Mouse (Mus musculus) liver, adult 2 months (tissue): ENCODE results near the gene Arl5b.

Experiments used
- CTCF ChIP-seq: fragments of 200-500 bp; IDR thresholded peaks from 2 replicates; pipeline ENCODE4 v1.5.1; 2011; ENCODE audit warnings: low read depth, low read length, control low read depth
- POLR2A ChIP-seq: fragments of 200-500 bp; IDR thresholded peaks from 2 replicates; pipeline ENCODE4 v1.6.1; 2011; ENCODE audit warnings: low read length, control low read depth; ENCODE audit not compliant: insufficient read depth; ENCODE audit errors: extremely low read depth

DNA sequence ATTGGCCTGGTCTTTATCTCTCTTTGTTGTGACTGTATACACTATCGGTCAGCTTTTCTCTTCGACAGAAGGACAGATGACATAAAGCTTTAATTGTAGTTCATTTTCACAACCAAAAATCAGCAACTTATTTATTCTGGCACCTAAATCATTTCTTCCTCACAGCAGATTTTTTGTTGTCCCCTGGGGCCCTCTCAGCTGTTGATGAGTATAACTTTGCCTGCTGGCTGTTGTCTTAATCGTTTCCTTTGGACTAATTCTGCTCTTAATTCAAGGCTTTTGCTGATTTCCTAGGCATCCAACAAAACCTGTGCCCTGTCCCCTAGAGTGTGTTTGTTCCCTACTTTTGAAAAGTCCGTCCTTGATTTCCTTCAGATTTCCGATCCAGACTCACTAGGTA lies 9.0 kb downstream of the Arl5b start:
- TF ChIP-seq POLR2A (no peak), CTCF (no peak)
